Mouse (Mus musculus): ENCODE measurements at regions not wholly inside any gene's neighbourhood (a gene's known extent, or its start where the extent isn't known, plus 50 kb on each side); places are given as distances from the start of the nearest gene placed in this dataset.

DNA sequence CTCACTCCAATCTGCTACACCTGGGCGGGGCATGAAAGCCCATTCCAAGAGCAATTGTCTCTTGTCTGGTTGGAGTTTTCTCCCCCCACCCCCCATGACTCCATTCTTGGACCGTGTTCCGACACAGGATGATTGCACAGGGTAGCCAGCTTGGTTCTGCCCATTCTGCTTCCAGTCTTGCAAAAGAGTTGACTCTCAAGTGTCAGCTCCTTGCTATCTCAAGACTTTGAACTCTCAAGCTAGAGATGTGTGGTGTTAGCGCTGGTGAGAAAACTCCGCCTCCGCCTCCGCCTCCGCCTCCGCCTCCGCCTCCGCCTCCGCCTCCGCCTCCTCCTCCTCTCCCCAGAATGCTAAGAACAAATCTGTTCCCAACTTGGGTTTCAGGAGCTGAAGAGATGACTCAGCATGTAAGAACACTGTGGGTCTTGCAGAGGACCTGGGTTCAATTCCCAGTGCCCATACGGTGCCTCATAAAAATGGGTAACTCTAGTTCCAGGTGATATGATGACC lies 135.1 kb downstream of the Bcat1 start:
- Histone ChIP-seq H3K36me3 (ENCODE audit: poor library complexity, severe bottlenecking) (no peaks in the 10 kb centered on the region), H3K27ac (no peak overlapping the region), H3K4me3 (no peak overlapping the region), H3K9ac (no peak overlapping the region), H3K4me1 (peaks cover 32% of the 10 kb centered on the region), H3K9me3 (replicated peaks) (no peaks in the 10 kb centered on the region), H3K27me3 (no peaks in the 10 kb centered on the region), H3K4me2 (no peak overlapping the region)
- ATAC-seq: no peak
- 94% methylated on average over 14 of the region's 14 CpGs for WGBS

DNA sequence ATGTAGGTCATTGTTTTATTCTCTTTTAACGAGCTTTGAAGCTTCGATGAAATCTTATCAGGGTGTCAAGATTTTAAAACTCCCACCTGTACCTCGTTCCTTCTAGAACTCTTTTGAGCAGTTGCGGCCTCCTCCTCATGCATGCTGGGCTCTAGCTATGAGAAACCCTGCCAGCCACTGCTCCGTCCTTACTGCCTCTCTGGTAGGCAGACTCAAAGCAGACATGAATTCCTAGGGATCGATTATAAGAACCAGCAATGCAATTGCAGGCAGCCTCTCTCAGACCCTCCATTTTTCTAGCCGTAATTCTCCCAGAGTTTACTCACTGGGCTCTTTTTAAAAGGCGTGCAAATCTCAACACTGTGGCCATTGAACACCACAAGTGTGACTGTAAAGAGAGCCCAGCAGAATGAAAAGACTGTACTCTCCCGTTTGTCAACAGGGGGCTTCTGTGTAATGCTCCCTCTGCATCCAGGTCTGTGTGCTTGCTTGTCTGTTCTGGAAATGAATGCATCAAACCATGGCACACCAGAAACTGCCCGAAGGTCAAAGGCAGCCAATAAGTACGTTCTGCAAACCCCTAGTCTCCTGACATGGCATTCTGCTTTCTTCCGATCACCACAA lies 137.3 kb downstream of the Bcat1 start:
- ATAC-seq: no peak
- H3K4me3 ChIP-seq: no peak overlapping the region
- H3K4me1 ChIP-seq: peaks cover 11% of the 10 kb centered on the region; the same call in 1 of the 2 replicates
- H3K9me3 ChIP-seq (replicated peaks): no peaks in the 10 kb centered on the region
- H3K4me2 ChIP-seq: no peak overlapping the region
- H3K27ac ChIP-seq: no peak overlapping the region
- H3K27me3 ChIP-seq: no peaks in the 10 kb centered on the region
- 58% methylated on average over 12 of the region's 12 CpGs for WGBS
- no peak overlapping the region for H3K9ac ChIP-seq
- no peaks in the 10 kb centered on the region for H3K36me3 ChIP-seq (ENCODE audit: poor library complexity, severe bottlenecking)

DNA sequence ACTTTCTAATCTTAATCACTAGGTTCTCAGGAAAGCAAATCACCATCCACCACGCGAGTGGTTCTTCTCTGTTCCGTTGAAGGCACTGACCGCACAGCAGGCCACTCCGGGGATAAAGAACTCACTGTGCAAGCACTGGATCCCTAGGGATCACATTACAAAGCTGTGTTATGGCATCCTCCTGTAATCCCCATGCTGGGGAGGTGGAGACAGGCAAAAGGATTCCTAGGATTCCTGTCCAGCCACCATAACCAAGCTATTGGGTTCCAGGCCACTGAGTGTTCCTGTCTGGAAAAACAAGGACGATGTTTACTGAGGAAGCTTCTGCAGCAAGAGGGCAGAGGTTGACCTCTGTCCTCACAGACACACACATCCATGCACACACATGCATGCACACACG lies 138.8 kb downstream of the Bcat1 start:
- Histone ChIP-seq H3K9ac (no peak overlapping the region), H3K27ac (no peak overlapping the region), H3K4me3 (no peak overlapping the region), H3K4me1 (0 out of 2 replicates have a peak, but pooled peaks cover 11% of the 10 kb centered on the region), H3K36me3 (ENCODE audit: poor library complexity, severe bottlenecking) (no peaks in the 10 kb centered on the region), H3K9me3 (replicated peaks) (no peaks in the 10 kb centered on the region), H3K27me3 (no peaks in the 10 kb centered on the region), H3K4me2 (no peak overlapping the region)
- WGBS: 70% methylated on average over 7 of the region's 7 CpGs
- no peak for ATAC-seq

DNA sequence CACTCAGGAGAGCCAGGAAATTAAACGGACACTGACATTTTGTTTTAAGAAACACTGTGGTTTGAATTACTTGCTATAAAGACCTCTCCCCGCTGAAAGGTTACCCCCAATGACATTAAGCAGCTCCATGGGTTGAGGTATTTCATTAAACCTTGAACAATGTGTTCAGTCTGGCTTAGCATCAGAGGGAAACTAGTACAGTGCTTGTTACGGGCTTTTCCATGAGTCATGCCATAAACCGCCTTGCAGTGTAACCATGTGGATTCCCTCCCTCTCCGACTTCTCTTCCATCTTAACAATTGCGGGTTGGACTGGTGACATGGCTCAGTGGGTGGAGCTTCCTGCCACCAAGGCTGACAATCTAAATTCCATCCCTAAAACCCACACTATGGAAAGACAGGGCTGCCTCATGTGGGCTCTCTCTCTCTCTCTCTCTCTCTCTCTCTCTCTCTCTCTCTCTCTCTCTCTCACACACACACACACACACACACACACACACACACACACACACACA lies 142.2 kb downstream of the Bcat1 start:
- H3K27me3 ChIP-seq: no peaks in the 10 kb centered on the region
- H3K4me1 ChIP-seq: peaks cover 17% of the 10 kb centered on the region
- no peak overlapping the region for H3K4me2 ChIP-seq
- no peak overlapping the region for H3K9ac ChIP-seq
- H3K36me3 ChIP-seq (ENCODE audit: poor library complexity, severe bottlenecking): no peaks in the 10 kb centered on the region
- ATAC-seq: no peak
- no peak overlapping the region for H3K27ac ChIP-seq
- H3K9me3 ChIP-seq (replicated peaks): no peaks in the 10 kb centered on the region
- 77% methylated on average over 6 of the region's 6 CpGs for WGBS
- no peak overlapping the region for H3K4me3 ChIP-seq

DNA sequence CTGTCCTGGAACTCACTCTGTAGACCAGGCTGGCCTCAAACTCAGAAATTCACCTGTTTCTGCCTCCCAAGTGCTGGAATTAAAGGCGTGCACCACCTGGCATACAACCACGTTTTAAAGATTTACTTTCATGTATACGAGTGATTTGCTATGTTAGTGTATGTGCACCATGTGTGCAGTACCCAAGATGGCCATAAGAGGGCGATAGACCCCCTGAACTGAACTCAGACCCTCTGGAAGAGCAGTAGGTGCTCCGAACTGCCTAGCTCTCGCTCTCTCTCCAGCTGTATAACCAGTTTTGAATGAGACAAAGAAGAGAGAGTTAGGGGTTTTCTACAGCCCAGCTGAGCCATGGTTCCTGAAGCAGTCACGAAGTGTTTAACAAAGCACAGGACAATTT lies 143.6 kb downstream of the Bcat1 start:
- no peak overlapping the region for H3K4me2 ChIP-seq
- no peaks in the 10 kb centered on the region for H3K36me3 ChIP-seq (ENCODE audit: poor library complexity, severe bottlenecking)
- H3K27ac ChIP-seq: no peak overlapping the region
- WGBS: 81% methylated on average over 7 of the region's 7 CpGs
- H3K9ac ChIP-seq: no peak overlapping the region
- peaks cover 8% of the 10 kb centered on the region for H3K4me1 ChIP-seq
- no peak overlapping the region for H3K4me3 ChIP-seq
- H3K9me3 ChIP-seq (replicated peaks): no peaks in the 10 kb centered on the region
- no peak for ATAC-seq
- H3K27me3 ChIP-seq: no peaks in the 10 kb centered on the region

DNA sequence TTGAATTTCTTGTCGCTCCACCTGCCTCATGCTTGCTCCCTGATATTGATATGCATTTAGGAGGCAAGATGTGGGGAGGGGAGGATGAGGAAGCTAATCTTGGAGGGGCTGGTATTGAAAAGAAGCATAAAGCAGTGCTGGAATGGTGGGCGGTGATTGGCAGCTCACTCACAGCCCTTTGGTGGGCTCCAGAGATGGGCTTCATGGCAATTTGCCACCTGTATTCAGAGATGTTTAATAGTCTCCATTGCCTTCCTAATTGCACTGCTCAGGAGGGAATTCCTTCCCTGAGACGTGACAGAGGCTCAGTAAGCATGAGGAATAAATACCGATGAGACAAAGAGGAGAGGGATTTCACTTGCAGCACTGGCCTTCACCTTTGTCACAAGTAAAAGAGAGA lies 146.0 kb downstream of the Bcat1 start:
- no peaks in the 10 kb centered on the region for H3K27me3 ChIP-seq
- peaks cover 8% of the 10 kb centered on the region for H3K4me1 ChIP-seq
- H3K9ac ChIP-seq: no peak overlapping the region
- ATAC-seq: peak; percentile 81
- H3K4me3 ChIP-seq: no peak overlapping the region
- no peaks in the 10 kb centered on the region for H3K36me3 ChIP-seq (ENCODE audit: poor library complexity, severe bottlenecking)
- H3K4me2 ChIP-seq: peak overlapping the region; percentile 24
- no peaks in the 10 kb centered on the region for H3K9me3 ChIP-seq (replicated peaks)
- no peak overlapping the region for H3K27ac ChIP-seq
- 32% methylated on average over 4 of the region's 4 CpGs for WGBS

DNA sequence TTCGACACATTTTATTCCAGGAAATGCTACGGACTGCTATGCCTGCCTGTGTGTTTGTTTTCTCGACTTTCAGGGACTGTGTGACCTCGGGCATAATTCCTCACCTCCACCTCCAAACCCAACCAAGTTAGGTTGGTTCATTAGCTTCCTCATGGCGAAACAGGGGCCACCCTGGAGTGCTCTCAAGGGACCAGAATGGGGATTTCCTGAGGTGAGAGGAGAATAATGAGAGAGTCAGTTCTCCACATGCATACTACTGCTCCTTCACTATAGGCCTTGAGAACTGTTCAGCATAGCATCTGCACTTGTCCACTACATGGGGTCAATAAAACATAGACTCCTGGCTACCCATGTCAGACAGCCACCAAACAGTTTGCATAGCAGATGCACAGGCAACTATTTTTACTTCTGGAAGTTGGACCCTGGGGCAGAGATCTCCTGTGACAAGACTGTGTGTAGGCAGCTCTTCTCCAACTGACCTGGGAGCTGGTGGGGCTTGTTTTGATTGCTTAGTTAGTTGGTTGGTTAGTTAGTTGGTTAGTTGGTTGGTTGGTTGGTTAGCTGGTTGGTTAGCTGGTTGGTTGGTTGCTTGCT lies 146.6 kb downstream of the Bcat1 start:
- Histone ChIP-seq H3K27ac (no peak overlapping the region), H3K27me3 (no peaks in the 10 kb centered on the region), H3K9me3 (replicated peaks) (no peaks in the 10 kb centered on the region), H3K36me3 (ENCODE audit: poor library complexity, severe bottlenecking) (no peaks in the 10 kb centered on the region), H3K4me1 (peaks cover 8% of the 10 kb centered on the region), H3K4me3 (no peak overlapping the region), H3K4me2 (no peak overlapping the region), H3K9ac (no peak overlapping the region)
- no peak for ATAC-seq
- 88% methylated on average over 5 of the region's 5 CpGs for WGBS

DNA sequence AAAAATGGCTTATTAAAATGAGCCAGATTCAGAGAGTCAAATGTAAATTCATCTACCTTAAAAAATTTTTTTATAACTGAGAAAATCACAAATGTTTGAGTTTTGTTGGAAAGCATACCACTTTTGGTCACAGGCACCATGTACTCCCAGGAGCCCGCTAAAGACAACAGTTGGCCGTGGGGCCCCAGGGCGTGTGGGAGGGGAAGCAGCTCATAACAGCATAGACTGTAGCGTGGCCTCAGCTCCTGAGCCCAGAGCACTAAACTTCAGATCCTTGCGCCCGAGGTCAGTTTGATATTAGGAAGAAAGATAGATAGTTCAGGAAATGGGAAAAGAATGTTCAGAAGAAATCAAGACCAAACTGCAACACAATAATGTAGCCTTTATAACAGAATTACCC lies 145.8 kb upstream of the Sox5 start:
- Histone ChIP-seq H3K9me3 (replicated peaks) (no peaks in the 10 kb centered on the region), H3K9ac (no peak overlapping the region), H3K4me1 (peaks cover 8% of the 10 kb centered on the region), H3K4me3 (no peak overlapping the region), H3K27ac (no peak overlapping the region), H3K36me3 (ENCODE audit: poor library complexity, severe bottlenecking) (no peaks in the 10 kb centered on the region), H3K4me2 (no peak overlapping the region), H3K27me3 (no peaks in the 10 kb centered on the region)
- WGBS: 81% methylated on average over 6 of the region's 6 CpGs
- no peak for ATAC-seq

DNA sequence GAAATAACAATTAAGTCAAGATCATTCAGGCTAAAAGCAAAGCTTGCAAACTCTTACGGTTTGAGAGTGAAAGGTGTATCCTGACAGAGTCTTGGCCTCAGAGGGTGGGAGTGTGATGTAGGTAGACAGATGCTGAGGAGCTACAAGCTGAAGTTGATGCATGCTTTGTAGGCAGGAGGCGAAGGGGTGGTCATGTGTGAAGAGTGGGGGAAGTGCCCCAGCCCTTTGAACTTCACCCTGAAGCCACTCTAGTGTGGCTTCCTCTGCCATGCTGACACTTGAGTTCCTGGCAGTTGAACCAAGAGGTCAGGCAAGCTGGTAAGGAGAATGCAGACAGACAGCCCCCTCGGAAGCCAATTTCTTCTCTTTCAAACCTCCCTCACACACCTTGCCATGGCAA lies 141.0 kb upstream of the Sox5 start:
- Histone ChIP-seq H3K4me2 (no peak overlapping the region), H3K4me3 (no peak overlapping the region), H3K27ac (no peak overlapping the region), H3K4me1 (no peaks in the 10 kb centered on the region), H3K9ac (no peak overlapping the region), H3K36me3 (ENCODE audit: poor library complexity, severe bottlenecking) (no peaks in the 10 kb centered on the region), H3K9me3 (replicated peaks) (no peaks in the 10 kb centered on the region), H3K27me3 (no peaks in the 10 kb centered on the region)
- ATAC-seq: no peak
- WGBS: 92% methylated on average over 3 of the region's 3 CpGs

DNA sequence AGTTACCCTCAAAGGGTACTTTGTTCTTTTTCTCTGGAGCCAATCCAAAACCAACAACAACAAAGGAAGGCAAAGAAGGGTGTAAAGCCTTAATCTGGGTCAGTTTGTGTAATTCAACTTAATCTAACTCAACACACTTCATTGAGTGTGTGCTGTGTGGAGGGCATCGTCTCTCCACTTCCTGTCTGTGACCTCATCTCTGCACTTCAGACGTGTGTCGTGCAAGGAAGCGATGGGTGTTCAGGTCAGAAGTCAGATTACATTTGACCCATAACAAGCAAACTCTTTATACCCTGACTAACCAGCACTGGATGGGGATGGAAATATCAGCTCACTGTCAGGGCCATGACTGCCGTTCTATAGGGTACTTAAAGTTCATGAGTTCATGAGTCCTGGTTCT lies 138.0 kb upstream of the Sox5 start:
- no peak for ATAC-seq
- H3K4me1 ChIP-seq: no peaks in the 10 kb centered on the region
- WGBS: 82% methylated on average over 5 of the region's 5 CpGs

DNA sequence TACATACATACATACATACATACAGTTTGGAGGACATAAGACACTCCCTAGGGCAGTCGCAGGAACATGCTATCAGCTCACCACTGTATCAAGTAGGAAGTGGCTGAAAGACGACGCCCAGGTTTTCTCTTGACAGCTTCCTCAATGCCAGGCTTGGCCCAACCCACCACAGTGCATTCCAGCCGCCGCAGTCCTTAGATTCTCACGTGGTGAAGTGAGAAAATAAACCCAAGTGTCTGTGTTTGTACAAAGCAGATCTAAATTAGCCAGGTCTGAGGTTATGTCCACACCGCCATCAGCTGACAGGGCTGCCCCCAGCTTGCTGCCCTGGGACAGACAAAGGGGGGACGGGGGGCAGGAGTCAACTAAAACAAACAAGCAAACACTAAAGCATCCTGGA lies 135.4 kb upstream of the Sox5 start:
- WGBS: 66% methylated on average over 8 of the region's 8 CpGs
- Histone ChIP-seq H3K9me3 (replicated peaks) (no peaks in the 10 kb centered on the region), H3K4me1 (no peaks in the 10 kb centered on the region), H3K36me3 (ENCODE audit: poor library complexity, severe bottlenecking) (no peaks in the 10 kb centered on the region), H3K4me3 (no peak overlapping the region), H3K4me2 (no peak overlapping the region), H3K27me3 (no peaks in the 10 kb centered on the region), H3K9ac (no peak overlapping the region), H3K27ac (no peak overlapping the region)
- no peak for ATAC-seq

More for the DNA sequence above, 138.0 kb upstream of the Sox5 start:
- no peaks in the 10 kb centered on the region for H3K9me3 ChIP-seq (replicated peaks)
- H3K27ac ChIP-seq: no peak overlapping the region
- no peak overlapping the region for H3K4me2 ChIP-seq
- no peaks in the 10 kb centered on the region for H3K36me3 ChIP-seq (ENCODE audit: poor library complexity, severe bottlenecking)
- no peak overlapping the region for H3K9ac ChIP-seq
- no peaks in the 10 kb centered on the region for H3K27me3 ChIP-seq
- no peak overlapping the region for H3K4me3 ChIP-seq

DNA sequence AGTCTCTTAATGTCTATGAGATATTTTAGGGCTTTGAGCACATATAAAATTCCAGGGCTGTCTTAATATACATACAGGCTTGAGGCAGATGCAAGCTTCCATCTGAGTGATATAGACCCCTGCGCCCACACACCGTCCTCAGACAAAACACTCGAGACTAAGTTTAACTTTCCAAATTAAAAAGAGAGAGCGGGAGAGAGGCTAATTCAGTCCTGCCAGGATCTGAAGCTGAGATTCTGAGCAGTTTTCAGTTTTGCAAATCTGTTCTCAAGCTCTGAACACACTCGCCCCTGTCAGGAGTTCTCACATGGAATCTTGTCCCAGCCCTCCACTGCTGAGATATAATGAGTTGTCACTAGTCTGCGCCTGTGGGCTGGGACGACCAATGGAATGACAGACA lies 130.0 kb upstream of the Sox5 start:
- Histone ChIP-seq H3K9ac (no peak overlapping the region), H3K27me3 (no peaks in the 10 kb centered on the region), H3K4me3 (no peak overlapping the region), H3K4me1 (0 out of 2 replicates have a peak, but pooled peaks cover 5% of the 10 kb centered on the region), H3K27ac (no peak overlapping the region), H3K9me3 (replicated peaks) (no peaks in the 10 kb centered on the region; the same call in 1 of the 2 replicates), H3K4me2 (no peak overlapping the region), H3K36me3 (ENCODE audit: poor library complexity, severe bottlenecking) (no peaks in the 10 kb centered on the region)
- WGBS: 67% methylated on average over 7 of the region's 7 CpGs
- ATAC-seq: no peak
